Mouse (Mus musculus) limb, embryonic 11.5 days (tissue): ENCODE results near the gene Rnf141. TPM values are rescaled to one million over a fixed set of nuclear protein-coding genes. Genes with fewer than 3 reads are reported as not detected.
A peak's percentile ranks its signal among the peaks of the same experiment; 100 is the strongest.

ENCODE experiments used
- ATAC-seq: fragments of 200-750 bp; cut with Nextera tagmentation; 2 replicates; pipeline ENCODE4 v1.8.0; 2017; ENCODE audit warnings: low read depth; ENCODE audit not compliant: insufficient number of reproducible peaks, low FRiP score, low TSS enrichment
- DNase-seq: peaks from one replicate; pipeline ENCODE4 v3.0.0-alpha.2; 2015; ENCODE audit warnings: low spot score
- H3K27ac ChIP-seq: fragments of 300-500 bp; sonication (generic); replicated peaks from 2 replicates; pipeline ENCODE4 v1.5.1; 2014; ENCODE audit warnings: low read depth, mild to moderate bottlenecking, low read length
- H3K27me3 ChIP-seq: fragments of 300-500 bp; sonication (generic); 2 replicates; pipeline ENCODE4 v1.6.1; 2014; ENCODE audit warnings: mild to moderate bottlenecking, low read length, mixed read lengths; ENCODE audit not compliant: control insufficient read depth, insufficient read depth
- H3K36me3 ChIP-seq: fragments of 300-500 bp; sonication (generic); 2 replicates; pipeline ENCODE4 v1.6.1; 2014; ENCODE audit warnings: mild to moderate bottlenecking, low read length, moderate library complexity, mixed read lengths; ENCODE audit not compliant: control insufficient read depth, insufficient read depth
- H3K4me1 ChIP-seq: fragments of 300-500 bp; sonication (generic); 2 replicates; pipeline ENCODE4 v1.6.1; 2014; ENCODE audit warnings: low read length, mixed read lengths; ENCODE audit not compliant: control insufficient read depth, insufficient read depth
- H3K4me2 ChIP-seq: fragments of 300-500 bp; sonication (generic); 2 replicates; pipeline ENCODE4 v1.6.1; 2014; ENCODE audit warnings: low read depth, mild to moderate bottlenecking, moderate library complexity; ENCODE audit not compliant: severe bottlenecking
- H3K4me3 ChIP-seq: fragments of 300-500 bp; sonication (generic); 2 replicates; pipeline ENCODE4 v1.5.1; 2014; ENCODE audit warnings: low read depth, low read length
- H3K9ac ChIP-seq: fragments of 300-500 bp; sonication (generic); 2 replicates; pipeline ENCODE4 v1.6.1; 2014; ENCODE audit warnings: mild to moderate bottlenecking, low read length
- H3K9me3 ChIP-seq: fragments of 300-500 bp; sonication (generic); 2 replicates; pipeline ENCODE4 v1.6.1; 2016; ENCODE audit warnings: low read length; ENCODE audit not compliant: control insufficient read depth
- WGBS: fragments of 180-500 bp; shearing (Covaris S2); extraction: QIAGEN DNeasy Blood & Tissue Kit; methylation state at CpG from one replicate; pipeline ENCODE4 v1.1.7; 2014; 5-methylcytosine and 5-hydroxymethylcytosine counted together
- polyA plus RNA-seq: library from polyadenylated mRNA; unstranded; fragments of >200 nt; fragmentation: Nextera tagmentation; extraction: Ambion mirVana; gene quantifications from 2 replicates; pipeline ENCODE4 v1.2.1, GENCODE M21; 2014

The Rnf141 gene
- polyA plus RNA-seq, 1 experiment from 2014 or later = 18.5 TPM

GRCm38 (mm10) chr7:110811529-110811928, 32.7 kb downstream of the Rnf141 start:
- DNase-seq (no peak), ATAC-seq (no peak)
- Histone ChIP-seq H3K27ac (no peak overlapping the region), H3K4me2 (no peak overlapping the region), H3K4me3 (no peak overlapping the region), H3K9ac (no peak overlapping the region), H3K36me3 (peaks cover 2% of the 10 kb centered on the region; the same call in 1 of the 2 replicates), H3K27me3 (no peaks in the 10 kb centered on the region), H3K9me3 (no peaks in the 10 kb centered on the region), H3K4me1 (no peaks in the 10 kb centered on the region)
- WGBS = 87% methylated on average over 5 of the region's 5 CpGs

- no peak for DNase-seq
- no peaks in the 10 kb centered on the region for H3K27me3 ChIP-seq
- H3K4me3 ChIP-seq = no peak overlapping the region
- WGBS = 82% methylated on average over 8 of the region's 8 CpGs
- no peak for ATAC-seq
- no peak overlapping the region for H3K4me2 ChIP-seq
- no peaks in the 10 kb centered on the region for H3K4me1 ChIP-seq
- peaks cover 2% of the 10 kb centered on the region; the same call in 1 of the 2 replicates for H3K36me3 ChIP-seq
- H3K27ac ChIP-seq = no peak overlapping the region
- no peaks in the 10 kb centered on the region for H3K9me3 ChIP-seq
- H3K9ac ChIP-seq = no peak overlapping the region
These were observed 33.3 kb downstream of the Rnf141 start for GRCm38 (mm10) chr7:110810995-110811394.

- ATAC-seq (no peak), DNase-seq (no peak)
- Histone ChIP-seq H3K27ac (no peak overlapping the region), H3K9me3 (no peaks in the 10 kb centered on the region), H3K27me3 (no peaks in the 10 kb centered on the region), H3K9ac (no peak overlapping the region), H3K4me2 (no peak overlapping the region), H3K4me1 (no peaks in the 10 kb centered on the region), H3K36me3 (peaks cover 2% of the 10 kb centered on the region; the same call in 1 of the 2 replicates), H3K4me3 (no peak overlapping the region)
- WGBS = 88% methylated on average over 18 of the region's 18 CpGs
These were observed 34.4 kb downstream of the Rnf141 start for GRCm38 (mm10) chr7:110809585-110810557.

GRCm38 (mm10) chr7:110808962-110809361, 35.3 kb downstream of the Rnf141 start:
- no peak for ATAC-seq
- no peak overlapping the region for H3K27ac ChIP-seq
- no peak overlapping the region for H3K4me2 ChIP-seq
- H3K4me3 ChIP-seq = no peak overlapping the region
- no peak overlapping the region for H3K9ac ChIP-seq
- no peak for DNase-seq
- peaks cover 2% of the 10 kb centered on the region; the same call in 1 of the 2 replicates for H3K36me3 ChIP-seq
- H3K9me3 ChIP-seq = no peaks in the 10 kb centered on the region
- WGBS = 26% methylated on average over 3 of the region's 3 CpGs
- H3K27me3 ChIP-seq = no peaks in the 10 kb centered on the region
- no peaks in the 10 kb centered on the region for H3K4me1 ChIP-seq

DNA sequence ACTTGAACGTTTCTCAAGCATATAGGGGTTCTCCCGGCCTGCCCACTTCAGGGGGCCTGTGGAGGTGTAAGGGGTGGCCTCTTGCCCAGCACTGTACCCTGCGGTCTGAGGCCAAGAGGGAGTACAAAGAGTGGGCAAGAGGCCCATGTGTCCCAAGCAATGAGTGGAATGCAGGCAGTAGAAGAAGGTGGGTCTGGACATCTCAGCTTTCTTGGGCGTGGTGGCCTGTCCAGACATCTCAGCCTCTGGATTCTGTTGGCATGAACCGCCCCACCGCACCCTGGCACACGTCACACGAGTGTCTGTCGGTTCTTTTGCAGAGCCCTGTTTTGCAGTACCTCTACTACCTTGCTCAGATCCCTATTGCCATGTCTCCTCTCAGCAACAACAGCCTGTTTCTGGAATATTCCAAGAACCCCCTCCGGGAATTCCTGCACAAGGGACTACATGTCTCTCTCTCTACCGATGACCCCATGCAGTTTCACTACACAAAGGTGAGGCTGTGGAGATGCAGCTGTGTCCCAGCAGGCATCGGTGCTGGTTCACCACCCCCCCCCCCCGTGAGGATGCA, 36.7 kb downstream of the Rnf141 start:
- H3K27me3 ChIP-seq = no peaks in the 10 kb centered on the region
- H3K4me1 ChIP-seq = no peaks in the 10 kb centered on the region
- H3K36me3 ChIP-seq = peaks cover under 1% of the 10 kb centered on the region; the same call in 1 of the 2 replicates
- H3K9me3 ChIP-seq = no peaks in the 10 kb centered on the region
- WGBS = 94% methylated on average over 13 of the region's 13 CpGs
- H3K4me2 ChIP-seq = no peak overlapping the region
- no peak overlapping the region for H3K4me3 ChIP-seq
- H3K27ac ChIP-seq = no peak overlapping the region
- no peak overlapping the region for H3K9ac ChIP-seq
- DNase-seq (no peak), ATAC-seq (no peak)

- no peak overlapping the region for H3K4me2 ChIP-seq
- H3K27ac ChIP-seq = no peak overlapping the region
- no peaks in the 10 kb centered on the region for H3K4me1 ChIP-seq
- no peaks in the 10 kb centered on the region for H3K9me3 ChIP-seq
- no peak overlapping the region for H3K9ac ChIP-seq
- ATAC-seq (no peak), DNase-seq (no peak)
- no peak overlapping the region for H3K4me3 ChIP-seq
- no peaks in the 10 kb centered on the region; the same call in 1 of the 2 replicates for H3K36me3 ChIP-seq
- WGBS = 79% methylated on average over 3 of the region's 3 CpGs
- no peaks in the 10 kb centered on the region for H3K27me3 ChIP-seq
These were observed 40.0 kb downstream of the Rnf141 start for GRCm38 (mm10) chr7:110804266-110804665.

- Histone ChIP-seq H3K9ac (no peak overlapping the region), H3K4me1 (no peaks in the 10 kb centered on the region), H3K9me3 (no peaks in the 10 kb centered on the region), H3K36me3 (no peaks in the 10 kb centered on the region; the same call in 1 of the 2 replicates), H3K27me3 (no peaks in the 10 kb centered on the region), H3K4me3 (no peak overlapping the region), H3K4me2 (no peak overlapping the region), H3K27ac (no peak overlapping the region)
- DNase-seq = no peak
- 91% methylated on average over 10 of the region's 10 CpGs for WGBS
- ATAC-seq = no peak
These were observed 41.1 kb downstream of the Rnf141 start for GRCm38 (mm10) chr7:110803131-110803530.

GRCm38 (mm10) chr7:110801028-110801427, 43.2 kb downstream of the Rnf141 start:
- no peak overlapping the region for H3K4me2 ChIP-seq
- DNase-seq = peak; percentile 88
- H3K36me3 ChIP-seq = no peaks in the 10 kb centered on the region
- 2% methylated on average over 4 of the region's 4 CpGs for WGBS
- no peaks in the 10 kb centered on the region for H3K4me1 ChIP-seq
- no peaks in the 10 kb centered on the region for H3K27me3 ChIP-seq
- H3K4me3 ChIP-seq = no peak overlapping the region
- no peak overlapping the region for H3K9ac ChIP-seq
- no peak for ATAC-seq
- no peaks in the 10 kb centered on the region for H3K9me3 ChIP-seq
- no peak overlapping the region for H3K27ac ChIP-seq
